Mouse (Mus musculus): ENCODE results near the gene Rps27l.
A peak's percentile ranks its signal among the peaks of the same experiment; 100 is the strongest.
"Not testable (repeated sequence)": the region's sequence is repeated elsewhere in the genome, so short reads cannot be mapped to it uniquely, and the experiment has no call there.

Rps27l gene

DNA sequence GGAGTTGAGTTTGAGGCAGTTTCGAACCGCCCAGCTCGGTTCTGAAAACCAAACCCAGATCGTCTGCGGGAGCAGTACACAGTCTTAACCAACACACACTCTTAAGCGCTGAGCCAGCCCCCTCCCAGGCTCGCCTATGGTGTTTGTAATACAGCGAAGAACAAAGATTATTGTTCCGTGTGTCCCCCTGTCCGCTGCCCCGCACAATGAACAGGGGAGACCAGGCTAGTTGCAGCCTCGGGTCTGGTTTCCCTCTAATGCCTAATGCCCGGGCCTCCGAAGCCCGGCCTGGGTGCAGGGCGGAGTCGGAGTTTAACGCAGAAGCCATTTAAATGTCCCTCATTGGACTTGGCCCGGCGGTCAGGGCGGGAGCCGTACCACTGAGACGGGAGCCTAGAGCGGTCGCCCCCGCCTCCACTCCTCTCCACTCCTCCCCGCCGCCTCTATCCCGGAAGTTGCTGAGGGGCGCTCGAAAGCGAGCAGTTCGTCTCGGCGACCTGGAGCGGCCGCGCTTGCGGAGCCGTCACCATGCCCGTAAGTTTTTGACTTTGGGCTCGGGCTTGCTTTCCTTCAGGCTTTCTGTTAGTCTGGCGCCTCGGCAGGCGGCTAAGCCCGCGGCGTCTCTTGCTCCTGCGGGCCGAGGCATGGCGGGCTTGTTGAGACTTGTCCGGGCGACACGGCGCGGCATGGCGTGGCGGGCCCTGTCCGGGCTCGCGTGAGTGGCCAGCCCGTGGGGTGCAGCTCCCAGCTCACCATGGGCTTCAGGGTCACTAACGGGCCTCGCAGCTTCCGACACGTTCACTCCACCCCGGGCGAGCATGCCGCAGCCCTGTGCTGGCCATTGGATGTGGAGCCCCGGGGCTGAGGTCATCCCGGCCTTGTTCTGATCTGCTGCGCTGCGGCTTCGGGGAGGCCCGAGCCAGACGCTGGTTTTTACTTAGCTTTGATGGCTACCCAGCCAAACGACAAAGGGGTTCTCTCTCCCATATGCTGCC lies at the start of gene Rps27l:
Gene Rps27l, plus strand, starts transcription at position 440 of the 995 bp plus-strand sequence.
- DNase-seq, result peak; percentile 95

DNA sequence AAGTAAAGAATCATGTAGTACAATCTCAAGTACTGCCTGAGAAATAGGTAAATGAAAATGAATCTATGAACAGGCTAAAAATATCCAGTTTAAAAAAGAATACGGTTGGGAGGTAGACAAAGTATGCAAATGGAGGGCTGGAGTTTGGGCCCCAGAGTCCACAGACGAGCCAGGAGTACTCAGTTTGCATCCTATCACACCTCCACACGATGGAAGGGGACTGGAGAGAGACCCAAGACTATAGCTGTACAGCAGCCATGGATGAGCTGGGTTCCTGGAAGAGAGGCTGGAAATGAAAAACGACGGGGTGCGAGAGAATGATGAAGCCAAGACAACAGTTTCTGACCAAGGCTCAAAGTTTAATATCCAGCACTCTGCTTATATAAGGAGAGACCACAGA lies 48.9 kb upstream of the Rps27l start:
- no peak for DNase-seq

DNA sequence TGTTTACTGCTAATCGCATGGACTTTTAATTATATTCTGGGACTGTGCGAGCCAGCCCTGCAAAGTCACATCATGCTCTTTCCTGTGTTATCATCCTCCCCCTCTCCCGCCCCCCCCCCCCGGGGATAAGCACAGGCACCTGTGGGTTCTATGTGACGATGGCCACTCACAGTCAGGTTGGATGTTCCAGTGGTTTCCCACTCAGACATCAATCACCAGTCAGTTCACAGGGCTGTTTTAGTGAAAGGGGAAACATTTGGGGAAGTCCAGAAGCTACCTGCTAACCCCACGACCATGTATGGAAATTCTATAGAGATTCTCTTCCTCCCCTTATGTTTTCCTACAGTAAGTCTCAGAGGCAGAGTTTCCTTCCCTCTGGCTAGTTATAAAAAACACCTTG lies 48.0 kb upstream of the Rps27l start:
- DNase-seq, result peak in 1 of 2 experiments; percentile 28

DNA sequence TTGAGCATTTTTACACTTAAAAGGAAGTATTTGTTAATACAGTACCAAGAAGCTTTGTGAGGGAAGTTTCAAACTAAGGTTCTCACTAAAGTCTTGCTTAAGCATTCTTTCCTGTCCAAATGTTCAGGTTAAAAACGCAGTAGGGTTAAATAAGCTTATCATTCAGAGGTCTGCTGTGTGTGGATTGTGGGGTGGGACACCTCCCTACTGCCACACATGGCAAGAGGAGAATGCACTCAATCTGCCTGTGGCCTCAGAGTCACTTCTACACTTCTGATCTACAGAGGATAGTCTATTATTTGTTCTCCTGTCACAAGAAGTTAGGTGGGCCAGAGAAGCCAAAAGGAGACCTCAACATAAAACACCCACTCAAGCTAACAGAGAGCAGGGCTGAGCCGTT lies 46.8 kb upstream of the Rps27l start:
- no peak for DNase-seq

DNA sequence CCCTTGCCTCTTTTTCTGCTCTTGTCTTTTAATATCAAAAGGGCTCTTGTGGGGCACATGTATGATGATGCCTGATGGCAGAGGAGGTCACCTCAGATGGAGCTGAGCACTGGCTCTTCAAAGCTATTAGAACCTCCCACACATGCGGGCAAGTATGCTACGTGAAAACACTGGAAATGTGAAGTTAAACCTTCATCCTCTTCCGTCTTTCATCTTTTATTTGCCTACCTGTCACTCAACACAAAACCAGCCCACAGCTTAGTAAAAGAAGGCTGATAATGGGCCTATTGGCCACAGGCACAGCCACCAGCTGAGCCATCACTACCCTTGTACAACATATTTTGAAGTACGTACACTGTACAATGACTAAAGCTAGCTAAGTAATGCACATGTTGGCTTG lies 46.4 kb upstream of the Rps27l start:
- DNase-seq, result no peak

DNA sequence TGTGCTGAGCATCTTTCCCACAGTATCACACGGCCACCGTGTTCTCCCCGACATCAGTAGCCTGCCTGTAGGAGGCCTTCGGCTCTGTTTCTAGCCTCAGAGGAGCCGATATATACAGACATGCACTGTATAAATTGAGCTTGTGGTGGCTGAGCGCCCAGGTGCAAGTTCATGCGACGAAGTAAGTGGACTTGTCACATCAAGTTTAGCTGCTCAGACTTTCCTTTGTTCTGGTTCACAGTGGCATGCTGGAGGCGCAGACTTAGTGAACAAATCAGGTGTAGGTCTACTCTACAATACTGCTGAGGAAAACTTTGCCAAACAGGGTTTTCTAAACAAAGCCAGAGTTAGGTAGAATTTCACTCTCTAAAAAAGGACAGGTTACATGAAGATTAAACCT lies 39.9 kb upstream of the Rps27l start:
- DNase-seq, result no peak

DNA sequence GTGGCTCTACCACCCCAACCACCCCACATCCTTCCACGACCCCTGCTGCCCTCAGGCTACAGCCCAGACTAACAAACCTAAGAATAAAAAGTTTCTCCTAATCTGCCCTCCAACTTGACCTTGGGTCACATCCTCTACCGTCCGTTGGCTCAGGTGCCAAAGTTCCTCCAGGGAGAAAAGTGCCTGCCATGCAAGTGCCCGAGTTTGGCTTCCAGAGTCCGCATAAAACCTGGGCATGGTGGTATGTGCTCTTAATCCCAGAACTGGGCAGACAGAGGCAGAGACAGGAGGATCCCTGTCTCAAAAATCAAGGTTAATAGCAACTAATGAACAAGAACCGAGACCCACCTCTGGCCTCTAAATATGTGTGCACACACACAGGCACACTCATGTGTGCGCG lies 38.8 kb upstream of the Rps27l start:
- DNase-seq, result no peak

DNA sequence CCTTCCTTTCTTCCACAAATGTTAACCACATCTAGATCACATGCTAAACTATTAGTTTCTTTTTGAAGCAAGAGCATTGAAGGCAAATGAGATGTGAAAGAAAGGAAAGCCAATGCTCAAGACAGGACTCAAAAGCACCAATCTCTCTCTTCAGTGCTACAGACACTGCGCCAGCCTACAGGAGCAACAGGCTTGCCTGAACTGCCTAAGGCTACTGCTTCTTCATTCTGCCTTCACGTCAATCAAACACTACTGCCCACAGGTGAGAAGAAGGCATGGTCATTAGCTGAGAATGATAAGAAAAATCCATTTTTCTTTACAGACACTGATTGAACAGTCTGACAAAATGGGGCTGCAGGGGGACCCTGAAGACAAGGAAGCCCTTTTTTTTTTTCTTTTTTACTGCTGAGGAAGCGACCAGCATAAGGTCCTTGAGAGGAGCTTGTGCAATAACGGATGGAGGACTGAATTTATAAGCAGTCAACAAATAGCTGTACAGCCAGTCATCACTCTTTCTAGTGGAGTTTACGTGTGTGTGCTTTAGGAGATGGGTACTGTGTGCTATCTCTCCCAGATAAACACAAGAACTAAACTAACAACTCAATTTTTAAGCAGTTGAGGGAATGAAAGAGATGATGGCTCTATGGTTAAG lies 38.0 kb upstream of the Rps27l start:
- no peak for DNase-seq

DNA sequence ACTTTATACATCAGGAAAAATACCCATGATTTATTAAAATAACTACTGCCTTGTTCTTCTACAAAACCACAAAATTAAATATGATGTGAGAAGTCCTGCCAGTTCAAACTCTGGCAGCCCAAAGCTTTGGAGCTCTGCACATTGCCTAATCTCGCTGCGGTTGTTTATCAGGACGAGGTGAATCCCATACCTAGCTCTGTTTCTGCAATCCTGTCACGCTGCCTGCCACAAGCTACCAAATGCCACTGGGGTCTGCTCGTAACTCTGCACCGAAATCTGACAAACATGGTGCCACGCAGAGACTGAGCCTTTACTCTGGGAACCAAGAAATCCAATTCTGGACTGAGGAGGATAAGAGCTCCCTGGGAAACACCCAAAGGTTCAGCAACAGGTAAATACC lies 36.0 kb upstream of the Rps27l start:
- DNase-seq, result no peak

DNA sequence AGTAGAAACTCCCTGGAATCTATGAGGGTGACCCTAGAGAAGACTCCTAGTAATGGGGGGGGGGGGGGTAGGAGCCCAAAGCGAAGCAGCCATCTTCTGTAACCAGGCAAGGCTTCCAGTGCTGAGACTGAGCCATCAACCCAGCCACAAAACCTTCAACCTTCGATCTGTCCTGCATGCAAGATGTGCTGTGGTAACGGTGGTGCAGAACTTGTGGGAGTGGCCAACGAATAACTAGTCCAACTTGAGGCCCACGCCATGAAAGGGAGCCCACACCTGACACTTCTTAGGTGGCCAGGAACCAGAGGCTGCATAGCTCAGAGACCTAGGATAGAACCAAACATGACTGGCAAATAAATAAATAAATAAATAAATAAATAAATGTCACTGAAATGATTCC lies 35.2 kb upstream of the Rps27l start:
- no peak for DNase-seq

DNA sequence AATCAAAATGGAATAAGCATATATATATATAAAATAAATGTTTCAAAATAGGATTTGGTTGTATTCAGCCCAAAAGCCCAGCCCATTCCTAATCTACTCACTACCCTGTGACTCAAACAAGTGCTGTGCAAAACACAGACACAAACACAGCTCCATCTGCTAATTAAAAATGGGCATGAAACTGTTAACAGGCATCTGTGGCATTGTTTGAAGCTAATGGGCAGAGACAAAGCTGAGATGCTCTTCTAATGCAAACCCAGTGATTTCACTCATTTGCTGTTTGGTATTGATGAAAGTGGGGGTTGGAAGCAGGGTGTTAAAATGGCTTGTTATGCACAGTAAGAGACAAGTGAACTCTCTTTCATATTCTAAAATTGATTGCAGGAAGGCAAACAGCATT lies 33.6 kb upstream of the Rps27l start:
- no peak for DNase-seq

DNA sequence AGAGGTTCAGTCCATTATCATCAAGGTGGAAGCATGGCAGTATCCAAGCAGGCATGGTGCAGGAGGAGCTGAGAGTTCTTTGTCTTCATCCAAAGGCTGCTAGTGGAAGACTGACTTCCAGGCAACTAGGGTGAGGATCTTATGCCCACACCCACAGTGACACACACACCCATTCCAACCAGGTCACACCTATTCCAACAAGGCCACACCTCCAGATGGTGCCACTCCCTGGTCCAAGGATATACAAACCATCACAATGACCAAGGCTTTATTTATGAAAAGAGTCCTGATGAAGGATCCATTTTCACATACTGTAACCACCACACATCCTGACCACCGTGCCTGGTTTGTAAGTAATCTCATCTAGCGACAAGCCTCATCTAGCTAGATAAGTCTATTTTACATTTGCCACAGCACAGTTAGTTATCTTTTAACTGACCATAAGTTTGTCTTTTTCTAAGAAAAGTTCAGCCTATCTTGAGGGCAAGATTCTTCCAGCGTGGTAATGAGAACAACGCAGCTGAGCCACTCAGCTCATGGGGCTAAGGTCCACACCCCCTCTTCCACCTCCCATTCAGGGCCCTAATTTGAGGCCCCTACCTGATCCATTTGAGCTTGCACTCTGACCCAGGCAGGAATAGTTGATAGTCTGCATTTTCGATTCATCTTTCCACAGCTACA lies 32.5 kb upstream of the Rps27l start:
- not testable (repeated sequence) for DNase-seq

DNA sequence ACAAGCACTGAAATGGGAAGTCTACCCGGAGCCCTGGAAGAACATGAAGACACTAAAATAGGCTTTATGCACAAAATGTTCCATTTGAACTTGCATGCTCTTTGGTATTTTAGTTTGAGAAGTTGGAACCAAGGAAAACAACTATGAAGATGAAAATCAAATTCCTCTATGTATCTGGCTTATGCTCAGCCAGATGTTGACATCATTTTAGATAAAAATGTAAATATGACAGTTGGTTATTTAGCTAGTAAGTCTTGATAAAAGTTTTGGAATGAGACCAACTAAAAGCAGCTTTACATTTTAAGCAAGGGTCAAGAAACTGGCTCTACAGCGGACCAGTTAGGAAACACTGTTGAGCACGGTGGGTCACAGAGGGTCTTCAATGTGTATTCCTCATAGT lies 31.3 kb upstream of the Rps27l start:
- DNase-seq, result no peak

DNA sequence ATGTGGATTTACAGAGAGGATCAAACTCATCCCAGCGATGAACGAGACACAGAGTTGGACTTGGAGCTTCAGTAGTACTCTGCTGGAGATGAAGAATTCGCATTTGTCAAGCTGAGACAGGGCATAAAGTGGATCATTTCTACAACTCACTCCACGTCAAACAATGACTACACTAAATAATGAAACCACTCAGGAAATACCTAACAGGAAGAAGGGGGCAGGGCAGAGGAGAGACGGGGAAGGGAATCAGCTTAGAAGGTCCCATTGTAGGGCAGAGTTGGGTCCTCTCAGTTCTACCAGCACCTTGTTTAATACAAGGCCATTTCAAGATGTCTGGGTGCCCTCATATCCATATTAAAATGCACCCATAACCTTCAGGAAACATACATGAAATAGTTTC lies 30.5 kb upstream of the Rps27l start:
- DNase-seq, result no peak

DNA sequence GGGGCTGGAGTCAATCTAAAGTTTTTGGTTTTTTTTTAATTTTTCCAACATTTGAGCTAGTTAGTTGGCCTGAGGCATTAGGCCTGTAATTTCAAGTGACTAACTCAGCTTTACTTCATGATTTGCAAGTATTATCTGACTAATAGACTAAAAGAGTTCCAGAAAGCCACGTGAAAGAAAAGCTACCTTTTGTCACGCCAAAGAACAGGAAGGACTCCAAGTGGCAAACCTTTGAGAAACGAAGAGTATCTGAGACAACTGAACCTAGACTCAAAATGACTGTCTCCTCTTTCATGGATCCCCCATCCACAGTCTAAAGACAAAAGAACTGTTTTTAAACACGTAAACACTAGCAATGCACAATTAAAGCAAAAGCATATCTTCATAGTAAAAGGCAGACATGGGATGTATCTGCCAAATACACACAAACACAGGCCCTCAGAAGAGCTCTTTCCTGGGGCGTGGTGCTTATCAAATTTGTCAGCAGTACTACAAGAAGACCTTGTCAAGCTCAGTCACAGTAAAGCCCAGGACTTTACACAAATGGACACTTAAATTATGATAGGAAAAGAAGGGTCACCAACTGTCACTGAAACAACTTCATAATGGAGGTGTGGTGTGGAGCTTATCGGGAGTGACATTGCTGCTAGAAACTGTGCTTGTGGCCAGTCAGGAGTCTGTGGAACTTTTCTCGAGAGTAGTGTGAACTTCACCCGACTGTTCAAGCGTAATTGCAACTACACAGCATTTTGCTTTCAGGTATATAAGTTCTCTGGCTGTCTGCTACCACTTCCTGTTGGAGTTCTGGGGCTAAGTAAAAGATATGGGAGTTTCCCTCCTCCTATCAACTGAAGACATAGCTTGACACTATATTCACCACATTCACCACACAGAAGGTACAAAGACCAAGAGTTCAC lies 29.8 kb upstream of the Rps27l start:
- peak in 1 of 2 experiments; percentile 14 for DNase-seq

DNA sequence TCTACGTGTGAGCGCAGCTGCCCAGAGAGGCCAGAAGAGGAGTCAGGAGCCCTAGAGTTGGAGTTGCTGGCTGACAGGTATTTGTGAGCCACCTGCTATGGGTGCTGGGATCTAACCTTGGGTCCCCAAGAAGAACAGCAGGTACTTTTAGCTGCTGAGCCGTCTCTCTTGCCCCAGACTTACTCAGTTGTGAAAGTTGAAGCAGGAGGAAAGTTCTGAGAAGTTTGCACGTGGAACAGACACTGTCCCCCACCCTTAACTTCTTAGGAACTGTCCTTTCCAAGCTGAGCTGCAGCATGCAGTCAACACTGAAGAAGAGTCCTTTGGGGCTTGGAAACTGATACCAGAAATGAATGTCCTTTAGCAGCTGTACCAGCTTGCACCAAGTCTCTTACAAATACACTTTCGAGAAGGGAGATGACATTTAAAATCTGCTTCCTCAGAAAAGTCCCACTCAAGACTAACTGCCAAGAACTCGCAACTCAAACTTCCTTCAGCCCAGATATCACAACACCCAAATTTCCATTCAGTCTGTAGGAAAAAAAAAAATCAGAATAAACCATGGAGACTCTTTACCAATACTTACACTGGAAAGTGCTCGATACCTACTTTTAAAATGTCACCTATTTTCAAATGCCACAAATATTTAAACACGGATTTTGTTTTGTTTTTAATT lies 28.5 kb upstream of the Rps27l start:
- no peak for DNase-seq

DNA sequence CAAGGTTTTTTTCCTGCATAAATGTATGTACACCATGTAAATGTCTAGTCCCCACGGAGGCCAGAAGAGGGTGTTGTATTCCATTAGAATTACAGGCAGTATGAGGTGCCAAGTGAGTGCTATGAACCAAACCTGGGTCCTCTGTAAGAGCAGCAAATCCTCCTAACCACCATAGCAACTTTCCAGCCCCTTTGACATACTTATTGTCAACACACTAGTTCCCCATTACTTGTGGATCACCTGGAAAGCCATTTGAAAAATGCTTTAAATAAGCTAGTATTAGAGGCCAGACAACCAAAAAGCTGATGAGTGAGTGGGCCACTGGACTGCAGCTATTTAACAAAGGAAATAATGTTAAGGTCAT lies 28.0 kb upstream of the Rps27l start:
- DNase-seq, result no peak

DNA sequence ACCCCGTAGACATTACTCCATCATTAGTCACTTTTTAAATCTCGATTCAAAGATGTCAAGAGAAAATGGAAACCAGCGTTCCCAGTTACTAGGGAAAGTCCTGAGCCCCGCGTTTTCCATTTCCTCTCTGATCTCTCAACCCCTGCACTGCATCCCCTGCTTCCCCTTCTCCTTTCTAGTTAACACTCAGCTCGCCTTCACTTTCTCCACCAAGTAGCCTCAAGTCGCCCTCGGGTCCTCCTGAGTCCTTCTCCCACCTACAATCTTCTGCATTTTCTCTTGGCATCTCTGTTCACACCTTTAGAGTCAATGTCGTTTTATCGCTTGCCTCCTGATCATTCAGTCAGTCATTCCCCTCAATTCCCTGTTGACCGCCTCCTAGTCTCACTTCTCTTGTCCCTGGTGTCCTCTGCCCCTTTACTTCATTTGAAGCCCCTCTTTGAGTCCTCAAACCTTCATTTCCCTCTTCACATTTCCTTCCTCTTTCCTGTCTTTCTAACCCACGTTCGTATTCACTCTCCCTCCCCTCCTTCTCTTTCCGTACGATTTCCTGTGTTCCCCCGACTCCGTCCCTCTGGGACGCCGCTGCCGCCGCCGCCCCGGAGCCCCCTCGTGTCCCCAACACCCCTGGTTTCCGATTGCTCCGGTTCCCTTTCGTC lies 27.1 kb upstream of the Rps27l start:
- peak in 1 of 2 experiments; percentile 22 for DNase-seq

DNA sequence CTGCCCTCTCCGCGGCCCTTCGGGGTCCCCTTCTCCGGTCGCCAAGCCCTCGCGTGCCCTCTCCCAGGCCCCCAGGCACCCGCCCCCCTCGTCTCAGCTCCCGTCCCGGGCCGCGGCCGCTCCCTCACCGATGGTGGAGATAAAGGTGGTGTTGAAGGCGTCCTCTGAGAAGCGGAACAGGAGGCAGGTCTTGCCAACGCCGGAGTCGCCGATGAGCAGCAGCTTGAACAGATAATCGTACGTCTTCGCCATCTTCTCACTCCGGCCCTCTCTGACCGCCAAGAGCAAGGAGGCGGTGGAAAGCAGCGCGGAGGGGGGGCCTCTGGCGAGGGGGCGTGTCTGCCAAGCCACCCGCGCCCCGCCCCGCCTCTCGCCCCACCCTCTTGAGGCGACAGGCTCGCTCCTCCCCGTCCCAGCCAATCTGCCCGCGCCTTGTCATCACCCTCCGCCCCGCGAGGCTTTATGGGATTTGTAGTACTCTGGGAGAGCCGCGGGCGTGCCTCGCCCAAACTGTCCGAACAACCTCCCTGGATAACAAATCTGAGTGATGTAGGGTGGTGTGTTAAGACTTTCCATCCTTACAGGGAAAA lies 26.4 kb upstream of the Rps27l start, which contains the start of gene Rab8b:
Gene Rab8b, minus strand, starts transcription at position 306 of the 590 bp plus-strand sequence.
- DNase-seq, result peak; percentile 97

DNA sequence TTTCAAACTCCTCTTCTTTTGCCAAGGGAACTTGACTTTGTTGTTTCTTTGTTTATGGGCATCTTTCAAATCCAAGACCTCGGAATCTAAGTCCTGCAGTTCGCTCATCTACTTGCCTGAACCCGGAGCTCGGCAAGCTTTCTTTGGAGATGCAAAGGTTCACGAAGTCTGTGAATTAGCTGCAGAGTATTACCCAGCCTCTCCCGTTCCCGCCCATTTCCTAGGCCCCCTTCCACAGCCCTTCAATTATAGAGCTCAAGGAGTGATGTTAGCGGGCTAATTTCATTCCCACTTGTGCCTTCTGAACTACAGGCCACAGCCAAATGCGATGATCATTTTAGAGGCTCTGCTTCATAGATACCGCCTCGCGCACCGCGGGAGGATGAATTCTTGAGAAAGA lies 25.9 kb upstream of the Rps27l start:
- no peak for DNase-seq

Data from B cell, adult 2 months (primary cell).